Mouse (Mus musculus) MEL (cell line): Measurements from ENCODE around the gene Il1r2. TPM values are rescaled to one million over a fixed set of nuclear protein-coding genes. Genes with fewer than 3 reads are reported as not detected.

Source experiments
- DNase-seq: peaks from one replicate; pipeline ENCODE4 v3.0.0; 2011; ENCODE audit warnings: low read depth, low spot score
- H3K27ac ChIP-seq: 2 replicates; pipeline ENCODE4 v1.5.1; 2012; ENCODE audit warnings: low read depth, mild to moderate bottlenecking, control low read depth, low read length, moderate library complexity; ENCODE audit not compliant: control insufficient read depth
- H3K27me3 ChIP-seq, 2 experiments: fragments of 150-350 bp in 1 of 2; sonication (generic) in 1 of 2; 2 replicates each; pipeline ENCODE4 v1.6.1; 2012; ENCODE audit warnings: low read length in 2 of 2, mild to moderate bottlenecking in 2 of 2, improper control_type of control experiment in 1 of 2, moderate library complexity in 1 of 2; ENCODE audit not compliant: insufficient read depth in 2 of 2, control insufficient read depth in 1 of 2
- H3K36me3 ChIP-seq, 2 experiments: 2 replicates each; pipeline ENCODE4 v1.6.1; 2012 to 2014; ENCODE audit warnings: low read length in 2 of 2, improper control_type of control experiment in 1 of 2, inconsistent platforms in 1 of 2, mild to moderate bottlenecking in 1 of 2; ENCODE audit not compliant: insufficient read depth in 2 of 2, control insufficient read depth in 1 of 2
- H3K4me1 ChIP-seq, 2 experiments: fragments of 150-350 bp in 1 of 2; sonication (generic) in 1 of 2; 2 replicates each; pipeline ENCODE4 v1.6.1; 2012; ENCODE audit warnings: low read length in 2 of 2, improper control_type of control experiment in 1 of 2, mild to moderate bottlenecking in 1 of 2; ENCODE audit not compliant: insufficient read depth in 2 of 2, control insufficient read depth in 1 of 2
- H3K4me3 ChIP-seq, 2 experiments: fragments of 150-350 bp in 1 of 2; sonication (generic) in 1 of 2; 2 replicates each; pipeline ENCODE4 v1.5.1; 2012; ENCODE audit warnings: low read depth in 2 of 2, low read length in 2 of 2, mild to moderate bottlenecking in 2 of 2, moderate library complexity in 2 of 2, control low read depth in 1 of 2, improper control_type of control experiment in 1 of 2; ENCODE audit not compliant: control insufficient read depth in 1 of 2, insufficient read depth in 1 of 2
- H3K79me2 ChIP-seq: 2 replicates; pipeline ENCODE4 v1.6.1; 2012; ENCODE audit warnings: mild to moderate bottlenecking, low read length, moderate library complexity; ENCODE audit not compliant: control insufficient read depth, poor library complexity, insufficient read depth
- H3K9ac ChIP-seq: 2 replicates; pipeline ENCODE4 v1.6.1; 2012; ENCODE audit warnings: low read depth, mild to moderate bottlenecking, control low read depth, low read length, moderate library complexity; ENCODE audit not compliant: control insufficient read depth, poor library complexity, severe bottlenecking
- H3K9me3 ChIP-seq: fragments of 150-350 bp; sonication (generic); replicated peaks from 2 replicates; pipeline ENCODE4 v1.6.1; 2012; ENCODE audit warnings: mild to moderate bottlenecking, low read length, improper control_type of control experiment, moderate library complexity; ENCODE audit not compliant: insufficient read depth
- CTCF ChIP-seq, 3 experiments: IDR thresholded peaks in 2 of 3; conservative IDR thresholded peaks in 1 of 3; 2 replicates each; pipeline ENCODE4 v1.5.1; 2011 to 2012; ENCODE audit warnings: low read length in 3 of 3, low read depth in 2 of 3, mild to moderate bottlenecking in 2 of 3, improper control_type of control experiment in 1 of 3, inconsistent platforms in 1 of 3, mixed read lengths in 1 of 3, moderate library complexity in 1 of 3; ENCODE audit not compliant: control insufficient read depth in 1 of 3, insufficient read depth in 1 of 3, poor library complexity in 1 of 3, severe bottlenecking in 1 of 3
- GABPA ChIP-seq: IDR thresholded peaks from 2 replicates; pipeline ENCODE4 v1.6.1; 2012; ENCODE audit warnings: low read depth, mild to moderate bottlenecking, inconsistent platforms, low read length, improper control_type of control experiment, moderate library complexity
- GATA1 ChIP-seq: IDR thresholded peaks from 2 replicates; pipeline ENCODE4 v1.6.1; 2011; ENCODE audit warnings: low read depth, low read length, improper control_type of control experiment
- KAT2A ChIP-seq: conservative IDR thresholded peaks from 2 replicates; pipeline ENCODE4 v1.6.1; 2012; ENCODE audit warnings: low read depth, low read length, improper control_type of control experiment, inconsistent platforms
- MAFK ChIP-seq: IDR thresholded peaks from 2 replicates; pipeline ENCODE4 v1.6.1; 2011; ENCODE audit warnings: low read depth, mild to moderate bottlenecking, low read length, improper control_type of control experiment, borderline replicate concordance
- MAZ ChIP-seq: IDR thresholded peaks from 2 replicates; pipeline ENCODE4 v1.6.1; 2012; ENCODE audit warnings: low read depth, mild to moderate bottlenecking, inconsistent platforms, low read length, improper control_type of control experiment
- MEF2A ChIP-seq: IDR thresholded peaks from 2 replicates; pipeline ENCODE4 v1.6.1; 2014; ENCODE audit warnings: low read depth, mild to moderate bottlenecking, inconsistent platforms, low read length, improper control_type of control experiment; ENCODE audit not compliant: poor library complexity, insufficient replicate concordance, severe bottlenecking; ENCODE audit errors: extremely low read depth
- MYB ChIP-seq: IDR thresholded peaks from 2 replicates; pipeline ENCODE4 v1.6.1; 2011; ENCODE audit warnings: mild to moderate bottlenecking, low read depth, low read length, improper control_type of control experiment
- MYC ChIP-seq: IDR thresholded peaks from 2 replicates; pipeline ENCODE4 v1.6.1; 2011; ENCODE audit warnings: low read depth, mild to moderate bottlenecking, low read length, improper control_type of control experiment, moderate library complexity
- NRF1 ChIP-seq: IDR thresholded peaks from 2 replicates; pipeline ENCODE4 v1.6.1; 2014; ENCODE audit warnings: low read depth, mild to moderate bottlenecking, inconsistent platforms, low read length, improper control_type of control experiment, moderate library complexity; ENCODE audit not compliant: poor library complexity, insufficient read depth, severe bottlenecking
- POLR2AphosphoS2 ChIP-seq: IDR thresholded peaks from 2 replicates; pipeline ENCODE4 v1.6.1; 2011; ENCODE audit warnings: low read length, improper control_type of control experiment
- RCOR1 ChIP-seq: IDR thresholded peaks from 2 replicates; pipeline ENCODE4 v1.6.1; 2012; ENCODE audit warnings: low read depth, mild to moderate bottlenecking, inconsistent platforms, low read length, improper control_type of control experiment
- SIN3A ChIP-seq: IDR thresholded peaks from 2 replicates; pipeline ENCODE4 v1.6.1; 2012; ENCODE audit warnings: low read length, improper control_type of control experiment, inconsistent platforms
- UBTF ChIP-seq: IDR thresholded peaks from 2 replicates; pipeline ENCODE4 v1.6.1; 2012; ENCODE audit warnings: low read depth, mild to moderate bottlenecking, inconsistent platforms, low read length, improper control_type of control experiment, moderate library complexity, borderline replicate concordance; ENCODE audit not compliant: insufficient read depth
- USF2 ChIP-seq, 2 experiments: IDR thresholded peaks; 2 replicates each; pipeline ENCODE4 v1.6.1; 2011 to 2012; ENCODE audit warnings: improper control_type of control experiment in 2 of 2, low read length in 2 of 2, borderline replicate concordance in 1 of 2, inconsistent platforms in 1 of 2, low read depth in 1 of 2, mild to moderate bottlenecking in 1 of 2; ENCODE audit not compliant: insufficient read depth in 1 of 2
- ZC3H11A ChIP-seq: IDR thresholded peaks from 2 replicates; pipeline ENCODE4 v1.6.1; 2012; ENCODE audit warnings: low read depth, mild to moderate bottlenecking, inconsistent platforms, low read length, improper control_type of control experiment
- ZNF384 ChIP-seq: IDR thresholded peaks from 2 replicates; pipeline ENCODE4 v1.6.1; 2012; ENCODE audit warnings: low read depth, mild to moderate bottlenecking, inconsistent platforms, low read length, improper control_type of control experiment
- polyA plus RNA-seq, 2 experiments: library from polyadenylated mRNA; stranded (reverse) in 1 of 2; unstranded in 1 of 2; fragments of >175 nt in 1 of 2; fragments of >200 nt in 1 of 2; gene quantifications; 2 replicates each; pipeline versions ENCODE4 v1.2.1 to v1.2.4; 2012; ENCODE audit warnings: low replicate concordance in 2 of 2, low read depth in 1 of 2; ENCODE audit not compliant: insufficient read length in 2 of 2, insufficient read depth in 1 of 2, missing spikeins in 1 of 2
- total RNA-seq: library from RNA; depleted of rRNA; stranded (reverse); fragments of 300-350 nt; gene quantifications from 2 replicates; pipeline ENCODE4 v1.2.3, GENCODE M21; 2012

Il1r2 gene
- total and polyA plus RNA-seq, 3 experiments, result not detected

DNA sequence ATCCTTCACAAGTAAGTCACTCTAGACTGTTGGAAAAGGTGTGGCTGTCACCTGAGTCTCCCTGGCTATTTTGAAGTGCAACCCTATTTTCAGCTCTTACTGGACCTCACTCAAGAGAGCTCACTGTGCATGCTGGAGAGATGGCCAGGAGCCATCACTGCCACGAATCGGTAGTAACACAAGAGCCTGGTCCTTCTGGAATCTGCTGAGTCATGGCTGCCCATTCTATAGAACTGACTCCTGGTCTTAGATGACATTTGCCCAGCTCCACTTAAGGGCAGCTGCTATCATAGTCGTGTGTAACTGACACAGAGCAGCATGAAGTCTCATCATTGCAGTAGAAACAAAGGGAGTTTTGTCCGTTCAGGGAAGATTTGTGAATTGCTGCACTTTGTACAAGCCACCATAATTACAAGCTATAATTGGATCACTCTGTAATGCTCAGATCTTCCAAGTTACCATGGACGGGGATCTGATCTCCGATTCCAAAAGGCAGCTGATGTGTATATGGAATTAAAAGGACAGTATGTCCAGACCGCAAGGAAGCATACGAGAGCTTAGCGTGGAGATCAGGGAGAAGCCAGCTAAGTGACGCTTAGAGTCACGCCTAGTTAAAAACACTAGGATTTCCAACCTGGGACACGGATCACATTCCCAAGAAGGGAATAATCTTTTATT is 40.0 kb upstream of the Il1r2 start:
- Histone ChIP-seq H3K9ac (no peak overlapping the region), H3K79me2 (no peaks in the 10 kb centered on the region), H3K36me3 (no peaks in the 10 kb centered on the region), H3K4me3 (no peak overlapping the region), H3K27ac (no peak overlapping the region), H3K9me3 (no peaks in the 10 kb centered on the region), H3K4me1 (no peaks in the 10 kb centered on the region), H3K27me3 (no peaks in the 10 kb centered on the region)
- DNase-seq, result no peak
- TF ChIP-seq NRF1 (no peak), ZC3H11A (no peak), MYC (no peak), USF2 (IDR thresholded peaks at IDR 0.05; ENCODE audit: borderline replicate concordance in 1 of 2, insufficient read depth in 1 of 2, low read depth in 1 of 2, low read length in 2 of 2) (no peak), SIN3A (no peak), GATA1 (no peak), MEF2A (no peak)

DNA sequence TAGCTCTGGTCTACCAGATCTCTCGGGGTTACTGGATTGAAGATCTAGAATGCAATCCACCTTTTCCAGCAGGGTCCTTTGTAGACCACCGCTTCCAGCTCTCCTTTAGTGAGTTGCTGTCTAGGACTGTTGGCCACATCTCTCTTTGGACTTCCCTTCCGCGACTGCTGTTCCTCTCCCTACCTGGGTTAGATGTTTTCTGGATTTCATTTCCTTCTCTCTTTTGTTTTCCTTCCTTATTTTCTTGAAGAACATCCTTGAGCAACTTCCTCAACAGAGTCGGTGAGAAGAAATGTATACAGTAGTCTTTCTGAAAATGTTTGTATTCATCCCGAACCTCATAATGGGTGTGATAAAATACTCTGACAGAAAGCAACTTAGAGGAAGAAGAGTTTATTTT is 36.0 kb upstream of the Il1r2 start:
- no peaks in the 10 kb centered on the region for H3K79me2 ChIP-seq
- H3K9ac ChIP-seq, result no peak overlapping the region
- H3K9me3 ChIP-seq, result no peaks in the 10 kb centered on the region
- TF ChIP-seq GABPA (no peak), ZNF384 (no peak), ZC3H11A (no peak), UBTF (no peak), MAFK (no peak), SIN3A (no peak), KAT2A (no peak), GATA1 (no peak), POLR2AphosphoS2 (no peak), MYB (no peak), MAZ (no peak), RCOR1 (no peak), CTCF (IDR thresholded peaks at IDR 0.05 in 2 of 3, conservative IDR thresholded peaks at IDR 0.05 in 1 of 3; ENCODE audit: control insufficient read depth in 1 of 3, insufficient read depth in 1 of 3, low read depth in 2 of 3, low read length in 3 of 3, poor library complexity in 1 of 3, severe bottlenecking in 1 of 3) (no peak)
- TF ChIP-seq, all 39 proteins: peak for 0
- no peak overlapping the region for H3K27ac ChIP-seq
- no peaks in the 10 kb centered on the region for H3K4me1 ChIP-seq
- H3K36me3 ChIP-seq, result no peaks in the 10 kb centered on the region
- H3K4me3 ChIP-seq, result no peak overlapping the region
- no peak for DNase-seq
- no peaks in the 10 kb centered on the region for H3K27me3 ChIP-seq
